Mouse (Mus musculus) 3T3-L1 (cell line): ENCODE results near the gene Mob3c.

Source experiments
- DNase-seq: peaks from one replicate; pipeline ENCODE4 v3.0.0-alpha.2; 2015; ENCODE audit warnings: low read depth, low spot score

The Mob3c gene

DNA sequence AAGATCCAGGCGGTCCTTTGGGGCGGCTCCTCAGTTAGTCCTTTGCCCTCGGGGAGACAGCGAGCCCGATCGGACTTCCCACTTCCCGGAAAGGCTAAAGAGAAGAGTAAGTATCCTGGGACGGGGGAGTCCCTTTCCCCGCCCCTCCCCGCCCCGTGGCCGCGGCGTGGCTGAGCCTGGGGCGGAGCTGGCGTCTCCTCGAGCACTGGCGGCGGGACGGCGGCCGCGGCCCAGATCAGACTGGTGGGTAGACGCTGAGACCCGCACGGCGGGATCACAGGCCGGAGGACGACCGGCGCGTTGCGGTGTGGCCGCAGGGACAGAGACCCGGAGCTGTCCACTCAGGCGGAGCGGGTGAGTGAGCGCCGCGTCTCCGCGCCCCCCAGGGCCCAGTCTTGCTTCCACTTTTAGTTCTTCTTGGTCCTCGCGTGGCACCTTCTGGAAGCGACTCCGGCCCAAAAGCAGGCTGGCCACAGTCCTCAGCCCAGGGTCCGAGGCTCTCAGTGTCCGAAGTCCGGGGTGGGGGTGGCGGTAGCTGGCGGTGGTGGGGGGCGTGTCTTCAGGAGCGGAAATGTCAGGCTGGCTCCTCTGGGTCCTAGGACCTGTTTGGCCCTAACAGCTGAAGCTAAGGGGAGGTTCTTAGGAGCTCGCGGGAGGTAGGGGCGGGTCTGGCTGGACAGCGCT, at the start of gene Mob3c:
Mob3c (plus strand) TSS at position 205 of the 684 bp plus-strand sequence.
- peak; percentile 81 for DNase-seq

DNA sequence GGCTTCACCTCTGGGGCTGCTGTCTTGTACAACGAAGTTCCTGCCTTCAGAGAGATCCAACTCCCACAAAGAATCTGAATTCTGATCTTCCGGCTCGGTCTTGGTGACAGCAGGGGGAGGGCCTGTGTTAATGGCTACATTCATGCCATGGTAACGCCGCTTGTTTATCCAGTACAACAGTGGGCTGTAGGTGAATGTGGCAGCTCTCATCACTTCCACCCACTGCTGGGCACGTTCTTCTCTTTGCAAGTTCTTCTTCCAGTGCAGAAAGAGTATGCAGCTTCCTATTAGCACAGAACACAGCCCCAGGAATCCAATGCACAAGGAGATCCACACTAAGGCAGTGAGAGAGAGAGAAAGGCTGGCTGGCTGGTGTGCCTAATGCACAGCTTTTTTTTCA, 47.6 kb upstream of the Mob3c start:
- no peak for DNase-seq

DNA sequence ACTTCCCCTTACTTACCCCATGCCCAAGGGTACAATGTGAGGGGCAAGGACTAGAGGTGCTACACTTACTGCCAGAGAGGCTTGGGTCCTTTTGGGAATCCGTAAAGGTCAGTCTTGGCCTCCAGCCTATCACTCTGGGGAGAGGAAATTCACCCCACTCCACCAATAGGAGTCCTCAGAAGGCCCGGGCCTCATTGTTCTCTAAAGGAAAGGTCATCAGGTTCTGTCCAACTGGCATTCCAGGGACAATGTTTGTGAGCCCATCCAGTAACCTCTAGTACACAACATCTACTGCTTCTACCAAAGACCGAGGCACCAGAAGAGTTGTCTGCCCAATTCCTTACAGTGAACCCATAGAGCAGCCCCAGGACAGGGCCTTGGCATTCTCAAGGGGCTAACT, 47.0 kb upstream of the Mob3c start, which contains the start of gene Tex38:
Tex38 (minus strand) TSS at position 101 of the 400 bp plus-strand sequence.
- no peak for DNase-seq

DNA sequence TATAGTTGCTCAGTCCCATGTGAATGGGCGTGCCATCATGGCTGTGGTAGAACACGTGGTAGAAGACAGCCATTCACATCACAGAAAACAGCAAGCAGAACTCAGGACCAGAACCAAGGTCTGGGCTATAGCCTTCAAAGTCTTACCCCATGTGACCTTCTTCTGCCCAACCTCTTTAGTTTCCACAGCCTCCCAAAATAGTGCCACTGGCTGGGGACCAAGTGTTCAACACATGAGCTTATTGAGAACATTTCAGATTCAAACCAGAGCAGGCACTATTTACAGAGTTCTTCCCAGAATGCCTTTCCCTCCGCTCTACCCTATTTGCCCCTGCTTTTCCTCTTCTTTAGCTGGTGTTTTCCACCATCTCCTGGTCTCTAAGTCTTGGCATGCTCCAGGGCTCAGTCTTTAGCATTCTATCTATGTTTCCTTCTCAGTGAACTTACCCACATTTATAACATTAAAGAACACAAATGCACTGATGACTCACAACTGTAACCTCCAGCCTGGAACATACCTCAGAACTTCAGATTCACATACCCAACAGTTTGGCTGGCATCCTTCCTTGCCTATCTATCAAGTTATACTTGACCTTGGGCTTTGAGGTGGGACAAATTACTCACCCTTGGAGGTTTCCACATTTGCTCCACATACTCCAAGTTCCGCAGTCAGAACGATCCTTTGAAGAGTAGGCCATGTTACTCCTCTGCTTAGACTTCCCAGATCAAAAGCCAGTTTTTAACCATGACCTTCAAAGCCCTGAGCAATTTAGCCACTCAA, 45.7 kb upstream of the Mob3c start:
- DNase-seq: peak; percentile 61

DNA sequence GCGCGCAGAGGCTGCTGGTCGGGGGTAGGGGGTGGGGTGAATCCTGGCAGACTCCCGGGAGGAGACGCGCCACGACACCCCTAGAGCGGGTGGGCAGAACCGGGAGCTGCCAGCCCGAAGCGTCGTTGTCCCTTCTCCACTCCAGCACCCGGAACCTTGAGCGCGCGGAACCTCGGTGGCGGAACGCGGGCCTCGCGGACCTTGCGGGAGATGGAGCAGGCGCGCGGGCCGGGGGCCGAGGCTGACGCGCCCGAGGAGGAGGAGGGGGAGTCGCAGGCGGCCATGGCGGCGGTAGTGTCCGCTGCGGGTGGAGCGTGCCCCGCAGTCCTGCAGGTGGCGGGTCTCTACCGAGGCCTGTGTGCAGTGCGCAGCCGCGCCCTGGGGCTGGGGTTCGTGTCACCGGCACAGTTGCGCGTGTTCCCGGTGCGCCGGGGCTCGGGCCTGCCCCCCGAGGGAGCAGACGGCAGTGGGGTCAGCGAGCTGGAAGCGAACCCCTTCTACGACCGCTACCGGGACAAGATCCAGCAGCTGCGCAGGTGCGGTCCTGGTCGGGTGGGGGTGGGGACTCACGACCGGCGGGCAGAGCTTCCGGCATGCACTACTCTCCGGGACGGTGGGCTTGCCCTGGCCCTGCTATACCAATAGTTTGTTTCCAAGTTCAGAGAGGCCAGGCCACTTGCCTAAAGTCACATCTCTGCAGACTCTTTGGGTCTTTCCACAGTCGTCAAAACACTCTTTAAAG, 43.0 kb upstream of the Mob3c start, which contains the start of gene Atpaf1:
Atpaf1 (plus strand) TSS at position 44 of the 742 bp plus-strand sequence.
- peak; percentile 44 for DNase-seq

DNA sequence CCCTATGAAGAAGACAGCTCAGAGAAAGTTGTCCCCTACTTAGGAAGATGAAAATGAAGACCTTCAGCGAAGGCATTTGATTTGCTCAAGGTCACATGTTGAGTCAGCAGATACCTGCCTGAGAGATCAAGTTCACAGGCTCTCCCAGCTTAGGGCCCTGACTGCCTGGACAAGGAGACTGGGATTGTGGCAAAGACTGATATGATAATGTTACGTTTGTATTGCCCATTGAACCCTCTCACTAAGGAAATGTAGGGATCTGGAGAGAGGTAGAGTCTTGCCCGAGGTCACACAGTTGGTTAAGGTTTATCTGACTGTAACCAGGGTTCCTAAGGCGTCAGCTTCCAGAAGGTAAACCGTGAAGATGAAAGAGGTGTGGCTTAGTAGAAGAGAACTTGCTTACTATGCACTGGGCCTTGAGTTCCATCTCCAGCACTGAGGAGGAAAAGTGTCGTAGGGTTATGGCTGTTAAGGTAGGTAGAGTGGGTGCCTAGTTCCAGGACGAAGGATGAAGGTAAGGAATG, 42.3 kb upstream of the Mob3c start:
- DNase-seq: peak; percentile 35

DNA sequence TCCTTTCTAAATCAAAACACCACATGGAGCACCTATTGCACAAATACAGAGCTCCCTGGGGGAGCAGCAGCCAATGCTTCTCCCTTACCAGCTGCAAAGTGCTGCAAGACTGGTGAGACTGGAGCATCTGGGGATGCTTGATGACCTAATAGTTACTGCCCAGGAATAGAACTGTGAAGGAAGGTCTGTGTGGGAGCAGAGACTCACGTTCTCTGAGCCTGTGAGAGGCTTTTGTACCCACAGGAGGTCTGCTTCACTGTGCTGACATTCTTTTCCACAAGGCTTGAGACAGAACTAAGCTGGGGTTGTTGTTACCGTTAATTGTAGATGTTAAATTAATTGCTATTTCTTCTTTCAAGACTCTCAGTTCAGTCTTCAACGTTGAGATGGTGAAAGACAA, 37.0 kb upstream of the Mob3c start:
- DNase-seq: no peak

DNA sequence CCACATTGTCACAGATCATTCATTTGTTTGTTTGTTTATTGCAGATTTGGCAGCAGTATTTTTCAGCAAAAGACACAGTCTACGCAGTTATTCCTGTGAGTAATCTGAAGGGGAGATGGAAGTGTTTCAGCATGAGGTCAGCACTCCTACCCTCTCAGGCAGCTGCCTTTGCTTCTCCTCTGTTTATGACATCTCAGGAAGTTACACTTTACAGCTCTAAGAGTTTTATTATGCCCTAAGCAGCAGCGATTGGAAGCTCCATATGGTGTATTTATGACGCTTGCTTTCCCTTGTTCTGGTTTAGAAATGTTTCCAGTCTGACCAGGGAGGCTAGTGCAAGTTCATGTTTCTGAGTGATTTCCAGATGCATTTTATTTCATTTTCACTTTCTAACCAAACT, 32.5 kb upstream of the Mob3c start:
- no peak for DNase-seq

DNA sequence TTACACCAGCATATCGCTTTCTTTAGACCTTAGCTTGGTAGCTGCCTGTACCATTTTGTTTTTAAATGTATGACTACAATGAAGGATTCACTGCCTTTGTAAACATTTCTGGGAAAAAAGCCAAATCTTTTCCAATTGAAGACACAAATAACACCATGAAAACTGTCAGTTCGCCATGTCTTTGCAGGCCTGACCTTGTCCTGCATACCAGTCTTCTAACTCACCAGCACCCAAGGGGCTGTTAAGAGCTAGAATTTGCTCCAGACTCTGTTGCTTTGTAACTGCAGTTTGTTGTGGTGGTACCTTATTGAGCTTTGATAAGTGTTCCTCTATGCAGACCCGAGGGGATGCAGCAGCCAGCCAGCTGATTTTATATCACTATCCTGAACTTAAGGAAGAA, 27.9 kb upstream of the Mob3c start:
- peak; percentile 46 for DNase-seq

DNA sequence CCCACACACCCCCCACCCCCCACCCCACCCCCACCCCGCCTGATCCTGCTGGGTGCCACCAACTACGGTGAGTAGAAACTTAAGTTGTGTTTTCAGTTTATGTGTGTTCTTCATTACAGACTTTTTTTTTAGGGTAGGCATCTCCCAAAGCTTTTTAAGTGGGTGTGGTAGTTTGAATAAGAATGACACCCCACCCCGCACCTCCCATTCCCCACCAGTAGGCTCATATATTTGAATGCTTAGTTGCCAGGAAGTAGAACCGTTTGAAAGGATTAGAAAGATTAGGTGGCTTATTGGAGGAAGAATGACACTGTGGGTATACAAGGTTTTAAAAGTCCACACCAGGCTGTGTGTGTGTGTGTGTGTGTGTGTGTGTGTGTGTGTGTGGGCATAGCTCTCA, 15.6 kb upstream of the Mob3c start:
- no peak for DNase-seq

DNA sequence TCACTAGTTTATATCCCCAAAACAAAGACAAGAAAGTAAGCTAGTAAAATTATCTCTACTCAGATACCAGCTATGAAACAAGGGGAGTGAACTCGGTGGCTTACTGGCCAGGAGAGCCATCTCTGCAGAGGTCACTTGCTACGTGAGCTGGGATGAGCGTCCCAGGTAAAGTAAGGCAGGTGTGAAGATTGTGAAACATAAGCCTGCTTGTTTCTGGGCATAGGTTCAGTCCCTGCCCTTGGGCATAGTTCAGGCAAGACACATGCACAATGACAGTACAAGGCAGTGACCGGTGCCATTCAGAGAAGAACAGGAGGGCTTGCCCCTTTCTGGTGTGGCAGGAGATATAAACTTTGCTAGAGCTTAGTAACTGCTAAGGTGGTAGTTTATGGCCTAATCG, 12.3 kb upstream of the Mob3c start:
- no peak for DNase-seq

DNA sequence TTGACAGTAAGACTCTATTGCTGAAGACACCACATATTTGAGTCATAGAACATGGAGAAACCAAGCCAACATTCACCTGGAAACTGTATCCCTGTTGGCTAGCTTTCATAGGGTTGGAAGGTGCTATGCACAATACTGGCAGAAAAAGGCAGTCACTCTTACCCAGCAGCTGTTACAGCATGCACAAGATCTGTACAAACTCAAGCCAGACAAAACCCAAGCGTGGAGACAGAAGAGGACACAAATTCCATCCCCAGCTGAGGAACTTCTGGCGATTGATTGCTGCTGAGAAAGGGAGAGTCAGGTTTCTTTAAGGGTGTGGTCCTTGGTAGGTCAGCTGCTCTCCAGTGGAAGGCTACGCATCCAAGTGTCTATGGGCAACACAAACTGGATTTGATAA, 7.7 kb upstream of the Mob3c start:
- DNase-seq: no peak

DNA sequence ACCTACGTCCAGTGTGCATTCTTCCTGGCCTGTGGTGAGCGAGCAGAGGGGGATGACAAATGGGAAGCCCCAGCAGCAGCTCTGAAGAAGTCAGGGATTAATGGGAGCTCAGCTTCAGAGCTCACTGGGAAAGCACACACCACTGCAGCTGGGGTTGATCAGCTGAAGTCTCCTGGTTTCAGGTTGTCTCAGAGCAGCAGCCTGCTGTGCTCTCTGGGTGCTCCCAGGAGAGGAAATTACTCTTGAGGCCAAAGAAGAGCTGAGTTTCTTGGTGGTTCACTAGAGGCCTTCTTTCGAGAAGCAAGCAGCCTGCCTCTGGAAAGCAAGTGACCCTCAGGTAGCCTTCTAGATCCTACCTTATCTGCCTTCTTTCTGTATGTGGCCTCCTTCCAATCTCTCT, 6.9 kb upstream of the Mob3c start:
- no peak for DNase-seq

DNA sequence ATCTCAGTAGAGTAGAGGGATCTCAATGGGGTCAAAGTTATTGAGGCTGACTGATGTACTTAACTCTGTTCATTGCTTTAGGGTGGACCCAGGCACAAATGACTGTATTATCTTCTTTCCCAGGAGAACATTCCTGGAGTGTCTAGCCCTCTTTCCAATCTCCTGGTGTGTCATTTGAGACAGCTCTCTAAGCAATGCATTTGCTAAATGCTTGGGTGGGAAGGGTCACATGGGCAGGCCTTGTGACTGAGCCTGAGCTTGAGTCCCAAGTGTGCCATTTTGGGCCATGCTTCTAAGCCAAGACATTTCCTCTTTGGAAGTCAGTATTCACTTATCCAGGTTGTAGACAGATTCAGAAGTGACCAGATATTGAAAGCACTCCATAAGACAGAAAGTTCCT, 6.5 kb upstream of the Mob3c start:
- no peak for DNase-seq

DNA sequence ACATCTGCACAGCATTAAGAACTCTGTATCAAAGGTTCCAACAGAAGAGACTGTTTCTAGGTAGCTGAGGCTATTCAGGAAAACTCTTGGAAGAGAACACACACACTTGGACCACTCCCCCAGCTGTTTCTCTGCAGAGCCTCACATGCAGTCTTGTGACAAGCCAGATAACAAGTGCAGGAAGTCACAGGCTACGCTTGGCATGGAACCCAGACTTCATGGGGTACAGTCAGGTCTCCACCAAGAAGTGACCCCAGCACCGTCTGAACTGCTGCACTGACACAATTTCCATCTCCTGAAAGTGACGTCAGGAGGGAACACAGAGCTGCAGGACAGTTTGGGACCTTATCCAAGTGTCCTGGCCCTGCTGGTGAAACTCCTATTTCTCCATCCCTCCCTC, 6.0 kb upstream of the Mob3c start:
- no peak for DNase-seq

DNA sequence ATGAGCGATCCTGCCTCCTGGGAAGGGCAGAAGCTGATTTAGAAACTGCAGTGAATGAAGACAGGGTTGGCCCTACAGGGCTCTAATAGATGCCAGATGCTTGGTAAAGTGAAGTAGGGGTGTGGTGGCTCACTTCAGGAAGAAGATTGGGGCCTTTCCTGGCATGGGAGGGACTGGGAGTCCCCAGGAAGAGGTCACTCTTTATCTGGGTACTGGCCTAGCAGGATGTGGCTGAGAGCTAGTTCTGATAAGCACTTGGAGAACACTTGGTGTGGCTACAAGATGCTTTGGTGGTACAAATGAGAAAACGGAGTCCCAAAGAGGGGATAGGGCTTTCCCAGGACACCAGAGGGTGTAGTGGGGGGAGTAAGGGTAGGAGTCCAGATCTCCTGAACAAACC, 3.7 kb upstream of the Mob3c start:
- peak; percentile 44 for DNase-seq

DNA sequence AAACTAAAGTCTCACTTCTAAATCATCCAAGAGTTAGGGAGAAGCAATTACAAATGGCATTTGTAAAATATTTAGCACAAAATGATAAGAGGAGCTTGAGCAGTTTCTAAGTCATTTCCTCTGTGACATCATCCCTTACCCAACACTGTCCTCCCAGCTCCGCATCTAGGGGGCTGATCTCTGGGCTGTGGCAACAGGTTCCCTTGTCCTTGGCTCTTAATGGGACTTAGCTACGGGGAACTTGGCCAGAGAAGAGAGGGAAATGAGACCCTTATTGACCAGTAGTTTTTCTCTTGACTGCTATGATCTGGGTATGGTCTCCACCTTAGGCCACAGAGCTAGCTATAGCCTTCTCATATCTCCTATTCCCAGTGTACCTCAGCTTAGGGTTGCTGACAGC, 2.6 kb upstream of the Mob3c start:
- DNase-seq: no peak

DNA sequence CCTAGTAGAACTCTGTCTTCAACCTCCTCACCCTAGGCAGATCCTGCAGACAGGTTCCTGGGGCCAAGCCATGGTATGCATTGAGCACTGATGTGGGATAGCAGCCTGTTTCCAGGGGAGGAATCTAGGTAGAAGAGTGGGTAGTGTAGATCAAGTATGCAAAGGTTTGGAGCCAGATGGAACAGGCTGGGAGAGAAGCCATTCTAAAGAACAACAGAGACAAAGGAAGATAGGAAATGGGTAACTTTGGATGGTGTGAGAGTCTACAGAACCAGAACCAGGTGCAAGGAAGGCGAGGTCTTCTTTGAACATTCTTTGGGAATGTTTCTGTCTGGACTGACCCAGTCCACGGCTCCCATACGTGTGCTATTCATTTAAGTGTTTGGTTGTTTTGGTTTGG, 826 bp upstream of the Mob3c start:
- DNase-seq: no peak

DNA sequence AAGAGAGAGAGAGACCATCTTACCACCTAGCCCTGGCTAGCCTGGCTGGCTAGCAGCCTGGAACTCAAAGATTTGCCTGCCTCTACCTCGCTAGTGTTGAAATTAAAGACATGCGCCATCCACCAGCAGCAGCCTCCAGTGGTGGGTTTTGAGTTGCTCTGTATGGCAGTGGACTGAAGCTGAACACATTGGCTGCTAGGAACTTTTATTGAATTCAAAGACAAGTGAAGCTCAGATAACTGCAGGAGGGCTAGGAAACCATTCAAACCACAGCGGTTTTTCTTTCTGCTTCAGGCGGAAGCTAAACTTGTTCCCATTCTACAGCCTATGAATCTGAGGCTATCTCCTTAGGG, 381 bp upstream of the Mob3c start:
- DNase-seq: no peak

DNA sequence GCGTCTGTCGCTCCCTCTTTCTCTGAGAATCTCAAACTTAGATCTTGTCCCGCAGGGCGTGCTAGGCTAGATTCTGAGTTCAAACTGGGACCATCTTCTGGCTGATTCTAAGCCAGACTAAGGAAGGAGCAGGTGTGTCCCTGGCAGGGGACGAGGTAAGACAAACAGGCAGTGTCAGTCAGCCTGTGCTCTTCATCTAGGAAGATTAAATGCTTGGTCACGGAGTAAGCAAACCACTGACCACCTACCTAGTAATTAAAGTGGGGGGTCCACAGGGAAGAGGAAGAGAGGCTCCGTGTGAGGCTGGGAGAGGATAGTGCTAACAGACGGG, 645 bp downstream of the Mob3c start:
- no peak for DNase-seq

DNA sequence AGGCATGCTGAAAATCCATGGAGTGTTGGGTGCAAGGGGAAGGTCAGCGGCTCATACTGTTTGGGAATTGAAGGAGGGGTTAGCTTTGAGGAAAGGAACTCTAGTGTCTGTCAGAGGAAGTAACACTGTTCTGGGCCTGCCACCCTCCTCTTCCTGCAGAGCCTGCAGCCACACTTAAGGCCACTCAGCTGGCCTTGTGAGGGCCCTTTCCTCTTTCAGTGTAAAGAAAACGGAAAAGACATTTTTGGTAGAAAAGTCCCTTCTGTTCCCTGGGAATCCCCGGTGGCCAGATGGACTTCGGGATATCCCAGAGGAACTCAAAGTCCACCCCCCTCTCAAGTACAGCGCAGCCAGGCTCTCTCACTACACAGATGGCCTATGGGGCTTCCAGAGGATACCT, 2.6 kb downstream of the Mob3c start:
- no peak for DNase-seq

DNA sequence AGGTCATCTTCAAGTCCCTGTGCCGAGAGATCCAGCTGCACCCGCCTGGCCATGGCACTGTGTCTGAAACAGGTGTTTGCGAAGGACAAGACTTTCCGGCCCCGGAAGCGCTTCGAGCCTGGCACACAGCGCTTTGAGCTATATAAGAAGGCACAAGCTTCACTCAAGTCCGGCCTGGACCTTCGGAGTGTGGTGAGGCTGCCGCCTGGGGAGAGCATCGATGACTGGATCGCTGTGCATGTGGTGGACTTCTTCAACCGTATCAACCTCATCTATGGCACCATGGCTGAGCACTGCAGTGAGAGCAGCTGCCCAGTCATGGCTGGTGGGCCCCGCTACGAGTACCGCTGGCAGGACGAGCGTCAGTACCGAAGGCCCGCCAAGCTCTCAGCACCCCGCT, 3.3 kb downstream of the Mob3c start:
- DNase-seq: no peak

DNA sequence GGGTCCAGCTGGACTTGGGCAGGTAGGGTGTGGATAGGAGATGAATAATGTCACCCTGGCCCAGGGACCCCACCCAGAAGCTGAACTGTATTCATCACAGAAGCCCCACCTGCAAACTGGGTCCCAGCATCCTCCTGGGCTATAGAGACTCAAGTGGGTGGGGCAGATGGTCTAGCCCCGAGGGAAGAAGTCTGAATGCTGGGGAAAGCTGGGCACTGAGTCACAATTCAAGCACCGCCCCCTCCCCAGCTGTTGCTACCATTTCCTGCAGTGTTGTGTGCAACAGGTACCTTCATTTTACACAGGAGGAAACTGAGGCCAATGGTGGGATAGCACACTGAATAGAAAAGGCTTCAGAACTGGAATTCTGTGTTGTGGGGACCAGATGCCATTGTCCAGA, 4.1 kb downstream of the Mob3c start:
- peak; percentile 38 for DNase-seq
